Mouse (Mus musculus): Measurements from ENCODE around the gene Kcnk12. TPM values are rescaled to one million over a fixed set of nuclear protein-coding genes. Genes with fewer than 3 reads are reported as not detected.

Kcnk12 gene
- not detected for polyA plus RNA-seq (2017; shearing (Covaris generic))

DNA sequence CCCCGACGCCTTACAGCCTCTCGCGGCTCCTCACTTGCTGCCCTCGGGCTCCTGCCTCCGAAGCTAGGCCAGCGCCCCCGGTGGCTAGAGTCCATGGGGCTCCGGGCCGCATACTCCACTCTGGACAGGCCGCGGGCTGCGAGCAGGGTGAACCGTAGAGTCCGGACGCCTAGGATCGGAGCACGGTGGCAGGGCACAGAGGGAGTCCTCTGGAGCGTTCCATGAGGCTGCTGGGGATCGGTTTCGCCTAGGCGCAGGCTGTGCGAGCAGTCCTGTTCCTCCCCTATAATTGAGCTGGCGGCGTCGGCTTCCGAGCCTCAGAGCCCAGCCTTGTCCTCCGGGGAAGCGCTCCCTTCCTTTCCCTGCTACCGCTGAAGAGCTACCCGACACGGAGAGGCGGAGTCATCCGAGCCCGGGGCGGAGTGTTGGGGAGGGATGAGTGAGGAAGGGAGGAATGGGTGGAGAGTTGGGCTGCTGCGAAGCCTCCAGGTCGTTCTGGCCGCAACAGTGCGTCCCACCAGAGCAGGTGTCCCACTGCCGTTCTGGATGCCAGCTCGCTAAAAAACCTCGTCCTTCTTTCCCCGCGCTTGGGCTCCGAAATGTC lies at the start of gene Kcnk12:
Kcnk12 (minus strand) TSS at position 307 of the 604 bp plus-strand sequence.

Other genes with a start within 250 kb of the Kcnk12 start
- gene Epcam, start 162.0 kb downstream of the Kcnk12 start, polyA plus RNA-seq (2017; shearing (Covaris generic)), result 4.0 TPM
- gene Msh2, start 125.7 kb downstream of the Kcnk12 start, polyA plus RNA-seq (2017; shearing (Covaris generic)), result 77.5 TPM
- gene Rpl36-ps4, start 123.0 kb upstream of the Kcnk12 start, polyA plus RNA-seq (2017; shearing (Covaris generic)), result not detected
- gene Msh6, start 177.1 kb upstream of the Kcnk12 start, polyA plus RNA-seq (2017; shearing (Covaris generic)), result 44.1 TPM